Comparison of ENCODE assay signal across 9 mouse cellular contexts in genomic region chr7:101821571-101822501, GRCm38 (mm10). TPM values are rescaled to one million over a fixed set of nuclear protein-coding genes. Genes with fewer than 3 reads are reported as not detected.
DNase-seq lines count a peak whose midpoint lies in the region; ATAC-seq and TF ChIP-seq lines count a peak whose summit lies in the region.
"Had no signal": no experiment of that assay in that cellular context is flagged by ENCODE, and none has a peak within 500 bp of the region (broad histone marks: within the 10 kb centered on the region; RNA-seq: fewer than 3 reads in every experiment).

No protein-coding gene starts in this region.

- peaks cover 52% of the 10 kb centered on the region for H3K27me3 ChIP-seq in embryonic facial prominence, embryonic 11.5 days (ENCODE audit: control insufficient read depth, insufficient read depth, low read length)
- H3K27me3 ChIP-seq in heart, embryonic 13.5 days (replicated peaks), result peaks cover 52% of the 10 kb centered on the region
- peaks cover 47% of the 10 kb centered on the region for H3K27me3 ChIP-seq in lung, embryonic 16.5 days (ENCODE audit: control insufficient read depth, insufficient read depth, low read depth, low read length)

- peak; percentile 41 for DNase-seq in left cerebral cortex, postnatal 4 days
- DNase-seq in left cerebral cortex, adult 11 months (ENCODE audit: low spot score), result no peak
- peak; percentile 85 for DNase-seq in embryonic facial prominence, embryonic 11.5 days (ENCODE audit: low spot score)
- DNase-seq in kidney, adult 9 months, result peak; percentile 49

- peak overlapping the region; percentile 81 for H3K4me2 ChIP-seq in embryonic facial prominence, embryonic 11.5 days (ENCODE audit: low read depth, low read length)
- peak overlapping the region; percentile 96 for H3K4me2 ChIP-seq in heart, embryonic 13.5 days
- H3K4me2 ChIP-seq in lung, embryonic 16.5 days (ENCODE audit: low read depth, low read length), result peak overlapping the region; percentile 79

- under 1% methylated on average over 56 of the region's 71 CpGs for WGBS in embryonic facial prominence, embryonic 11.5 days
- WGBS in heart, embryonic 13.5 days, result under 1% methylated on average over 71 of the region's 71 CpGs
- WGBS in lung, embryonic 16.5 days, result under 1% methylated on average over 54 of the region's 71 CpGs
- WGBS in olfactory bulb, adult 2 months, result 3% methylated on average over 62 of the region's 71 CpGs

- no peak overlapping the region for H3K27ac ChIP-seq in embryonic facial prominence, embryonic 11.5 days (replicated peaks; ENCODE audit: low read depth, low read length)
- peak overlapping the region; percentile 78 for H3K27ac ChIP-seq in heart, embryonic 13.5 days (replicated peaks)
- peak overlapping the region; percentile 87 for H3K27ac ChIP-seq in lung, embryonic 16.5 days (ENCODE audit: low read length)
- no peak overlapping the region for H3K27ac ChIP-seq in olfactory bulb, adult 2 months (ENCODE audit: insufficient read depth, low read depth, low read length)

- peak overlapping the region; percentile 62 for H3K9ac ChIP-seq in embryonic facial prominence, embryonic 11.5 days (replicated peaks; ENCODE audit: low read length)
- H3K9ac ChIP-seq in heart, embryonic 13.5 days, result peak overlapping the region; percentile 89
- peak overlapping the region; percentile 66 for H3K9ac ChIP-seq in lung, embryonic 16.5 days (ENCODE audit: low read length)

- TF ChIP-seq CTCF in olfactory bulb, adult 2 months (IDR thresholded peaks at IDR 0.05; ENCODE audit: insufficient read depth, low read depth, low read length), result no peak; the same call in 1 of the 2 replicates

- TF ChIP-seq POLR2A in olfactory bulb, adult 2 months (IDR thresholded peaks at IDR 0.05; ENCODE audit: insufficient read depth, low read depth, low read length), result no peak

- peaks cover 9% of the 10 kb centered on the region for H3K36me3 ChIP-seq in embryonic facial prominence, embryonic 11.5 days (replicated peaks; ENCODE audit: control insufficient read depth, insufficient read depth, low read depth, low read length)
- H3K36me3 ChIP-seq in heart, embryonic 13.5 days, result peaks cover 42% of the 10 kb centered on the region
- peaks cover 25% of the 10 kb centered on the region for H3K36me3 ChIP-seq in lung, embryonic 16.5 days (ENCODE audit: control insufficient read depth, insufficient read depth, low read length)

- H3K4me3 ChIP-seq in embryonic facial prominence, embryonic 11.5 days (ENCODE audit: low read depth, low read length), result peak overlapping the region; percentile 38
- peak overlapping the region; percentile 63 for H3K4me3 ChIP-seq in heart, embryonic 13.5 days
- H3K4me3 ChIP-seq in lung, embryonic 16.5 days (ENCODE audit: low read length), result peak overlapping the region; percentile 47
- peak overlapping the region; percentile 34 for H3K4me3 ChIP-seq in olfactory bulb, adult 2 months (ENCODE audit: insufficient read depth, low read depth, low read length)

- H3K9me3 ChIP-seq in embryonic facial prominence, embryonic 11.5 days (replicated peaks; ENCODE audit: control insufficient read depth, low read length), result no peaks in the 10 kb centered on the region
- no peaks in the 10 kb centered on the region for H3K9me3 ChIP-seq in heart, embryonic 13.5 days
- H3K9me3 ChIP-seq in lung, embryonic 16.5 days (ENCODE audit: control insufficient read depth, low read length), result no peaks in the 10 kb centered on the region

- intact Hi-C loops in left cerebral cortex, postnatal 4 days (cut with DNase I), result no loop called here

- H3K4me1 ChIP-seq in embryonic facial prominence, embryonic 11.5 days (ENCODE audit: control insufficient read depth, insufficient read depth, low read length), result peaks cover 13% of the 10 kb centered on the region
- H3K4me1 ChIP-seq in heart, embryonic 13.5 days, result peaks cover 48% of the 10 kb centered on the region
- H3K4me1 ChIP-seq in lung, embryonic 16.5 days (replicated peaks; ENCODE audit: control insufficient read depth, insufficient read depth, low read length), result peaks cover 20% of the 10 kb centered on the region
- H3K4me1 ChIP-seq in olfactory bulb, adult 2 months (ENCODE audit: control insufficient read depth, insufficient read depth, low read length), result peaks cover 20% of the 10 kb centered on the region

- peak; percentile 85 for ATAC-seq in embryonic facial prominence, embryonic 11.5 days (replicated peaks; ENCODE audit: insufficient number of reproducible peaks, low FRiP score, low TSS enrichment, low read depth)
- peak; percentile 75; the same call in 1 of the 2 replicates for ATAC-seq in heart, embryonic 13.5 days (ENCODE audit: extremely low read depth, insufficient number of reproducible peaks, low FRiP score, low TSS enrichment)
- peak; percentile 87 for ATAC-seq in lung, embryonic 16.5 days (ENCODE audit: low read depth)
- no peak for ATAC-seq in erythroid progenitor cell, adult 5-6 weeks (replicated peaks; ENCODE audit: low FRiP score, poor library complexity, severe bottlenecking)

RNA-seq across cellular contexts. Expression of gene Phox2a, which starts 3.7 kb away (rescaled TPM):
- total RNA-seq in left cerebral cortex, postnatal 4 days (2021), result not detected
- polyA plus RNA-seq in embryonic facial prominence, embryonic 11.5 days (2014; fragmentation: Nextera tagmentation; extraction: Ambion mirVana), result 0.34 and 0.57 TPM in 2 replicates
- polyA plus RNA-seq in heart, embryonic 13.5 days (2015; fragmentation: Nextera tagmentation; extraction: Ambion mirVana), result 0.11 and 0.32 TPM in 2 replicates
- polyA plus RNA-seq in lung, embryonic 16.5 days (2015; fragmentation: Nextera tagmentation; extraction: Ambion mirVana), result 0.28 and 0.34 TPM in 2 replicates
- polyA plus RNA-seq in olfactory bulb, adult 2 months (2012; ENCODE audit: insufficient read depth, insufficient read length, low replicate concordance, missing spikeins), result not detected in 2 replicates
- not detected in 2 replicates for total RNA-seq in erythroid progenitor cell, adult 5-6 weeks (2015; ENCODE audit: low replicate concordance)
- total RNA-seq in erythroid progenitor cell, adult 5-6 weeks (2017; ENCODE audit: low replicate concordance), result not detected in 2 replicates
- total RNA-seq: left cerebral cortex, postnatal 14 days had no signal

RNA-seq across cellular contexts. Expression of gene Inppl1, which starts 16.2 kb away (rescaled TPM):
- 10 to 100 TPM; 17.8 to 18.8 TPM for total RNA-seq in left cerebral cortex, postnatal 4 days (2021)
- 30.5 and 34.4 TPM in 2 replicates for polyA plus RNA-seq in embryonic facial prominence, embryonic 11.5 days (2014; fragmentation: Nextera tagmentation; extraction: Ambion mirVana)
- polyA plus RNA-seq in heart, embryonic 13.5 days (2015; fragmentation: Nextera tagmentation; extraction: Ambion mirVana), result 44.9 and 56.3 TPM in 2 replicates
- polyA plus RNA-seq in lung, embryonic 16.5 days (2015; fragmentation: Nextera tagmentation; extraction: Ambion mirVana), result 34.8 and 35.7 TPM in 2 replicates
- polyA plus RNA-seq in olfactory bulb, adult 2 months (2012; ENCODE audit: insufficient read depth, insufficient read length, low replicate concordance, missing spikeins), result not detected in 2 replicates
- 6.1 and 18.9 TPM in 2 replicates for total RNA-seq in erythroid progenitor cell, adult 5-6 weeks (2015; ENCODE audit: low replicate concordance)
- 0.68 and 2.2 TPM in 2 replicates for total RNA-seq in erythroid progenitor cell, adult 5-6 weeks (2017; ENCODE audit: low replicate concordance)

RNA-seq across cellular contexts. Expression of gene Folr2, which starts 35.2 kb away (rescaled TPM):
- total RNA-seq in left cerebral cortex, postnatal 4 days (2021), result under 1 TPM in 1 of 2 experiments, not detected in 1; 0.40 TPM
- 0.50 TPM in 1 of 2 replicates, not detected in the other for polyA plus RNA-seq in embryonic facial prominence, embryonic 11.5 days (2014; fragmentation: Nextera tagmentation; extraction: Ambion mirVana)
- 1.6 and 1.8 TPM in 2 replicates for polyA plus RNA-seq in heart, embryonic 13.5 days (2015; fragmentation: Nextera tagmentation; extraction: Ambion mirVana)
- polyA plus RNA-seq in lung, embryonic 16.5 days (2015; fragmentation: Nextera tagmentation; extraction: Ambion mirVana), result 1.5 and 2.8 TPM in 2 replicates
- not detected in 2 replicates for polyA plus RNA-seq in olfactory bulb, adult 2 months (2012; ENCODE audit: insufficient read depth, insufficient read length, low replicate concordance, missing spikeins)
- 1.1 and 10.9 TPM in 2 replicates for total RNA-seq in erythroid progenitor cell, adult 5-6 weeks (2015; ENCODE audit: low replicate concordance)
- 2.3 TPM in 1 of 2 replicates, not detected in the other for total RNA-seq in erythroid progenitor cell, adult 5-6 weeks (2017; ENCODE audit: low replicate concordance)

RNA-seq across cellular contexts. Expression of gene Anapc15, which starts 41.7 kb away (rescaled TPM):
- total RNA-seq in left cerebral cortex, postnatal 4 days (2021), result 10 to 100 TPM; 37.0 to 40.0 TPM
- 85.6 and 92.7 TPM in 2 replicates for polyA plus RNA-seq in embryonic facial prominence, embryonic 11.5 days (2014; fragmentation: Nextera tagmentation; extraction: Ambion mirVana)
- 61.7 and 64.4 TPM in 2 replicates for polyA plus RNA-seq in heart, embryonic 13.5 days (2015; fragmentation: Nextera tagmentation; extraction: Ambion mirVana)
- polyA plus RNA-seq in lung, embryonic 16.5 days (2015; fragmentation: Nextera tagmentation; extraction: Ambion mirVana), result 71.2 and 73.0 TPM in 2 replicates
- polyA plus RNA-seq in olfactory bulb, adult 2 months (2012; ENCODE audit: insufficient read depth, insufficient read length, low replicate concordance, missing spikeins), result not detected in 2 replicates
- total RNA-seq in erythroid progenitor cell, adult 5-6 weeks (2015; ENCODE audit: low replicate concordance), result 51.9 and 60.8 TPM in 2 replicates
- 34.3 and 39.8 TPM in 2 replicates for total RNA-seq in erythroid progenitor cell, adult 5-6 weeks (2017; ENCODE audit: low replicate concordance)

RNA-seq across cellular contexts. Expression of gene Folr1, which starts 48.8 kb away (rescaled TPM):
- 1 to 10 TPM in 1 of 2 experiments, under 1 TPM in 1; 0.40 to 1.4 TPM for total RNA-seq in left cerebral cortex, postnatal 4 days (2021)
- polyA plus RNA-seq in embryonic facial prominence, embryonic 11.5 days (2014; fragmentation: Nextera tagmentation; extraction: Ambion mirVana), result 0.91 and 4.9 TPM in 2 replicates
- polyA plus RNA-seq in heart, embryonic 13.5 days (2015; fragmentation: Nextera tagmentation; extraction: Ambion mirVana), result 4.7 and 6.4 TPM in 2 replicates
- 1.5 and 1.6 TPM in 2 replicates for polyA plus RNA-seq in lung, embryonic 16.5 days (2015; fragmentation: Nextera tagmentation; extraction: Ambion mirVana)
- polyA plus RNA-seq in olfactory bulb, adult 2 months (2012; ENCODE audit: insufficient read depth, insufficient read length, low replicate concordance, missing spikeins), result not detected in 2 replicates
- not detected in 2 replicates for total RNA-seq in erythroid progenitor cell, adult 5-6 weeks (2015; ENCODE audit: low replicate concordance)
- total RNA-seq in erythroid progenitor cell, adult 5-6 weeks (2017; ENCODE audit: low replicate concordance), result not detected in 2 replicates

Comparison
In these comparisons a context has a peak if more than half of its experiments do, and no peak if none do; other contexts are left out.
1. H3K27ac ChIP-seq: peak in heart, embryonic 13.5 days (single experiment) and lung, embryonic 16.5 days (single experiment); none in embryonic facial prominence, embryonic 11.5 days (single experiment) and olfactory bulb, adult 2 months (single experiment).
2. Peak in every context shown above with its lines, with median percentiles within 50 percentile points of each other: H3K4me2 ChIP-seq, H3K4me3 ChIP-seq and H3K9ac ChIP-seq.